Mouse (Mus musculus) liver, adult 2 months (tissue): ENCODE data around the gene Gm10053.

Experiments used
- CTCF ChIP-seq: fragments of 200-500 bp; IDR thresholded peaks from 2 replicates; pipeline ENCODE4 v1.5.1; 2011; ENCODE audit warnings: low read depth, low read length, control low read depth
- POLR2A ChIP-seq: fragments of 200-500 bp; IDR thresholded peaks from 2 replicates; pipeline ENCODE4 v1.6.1; 2011; ENCODE audit warnings: low read length, control low read depth; ENCODE audit not compliant: insufficient read depth; ENCODE audit errors: extremely low read depth

DNA sequence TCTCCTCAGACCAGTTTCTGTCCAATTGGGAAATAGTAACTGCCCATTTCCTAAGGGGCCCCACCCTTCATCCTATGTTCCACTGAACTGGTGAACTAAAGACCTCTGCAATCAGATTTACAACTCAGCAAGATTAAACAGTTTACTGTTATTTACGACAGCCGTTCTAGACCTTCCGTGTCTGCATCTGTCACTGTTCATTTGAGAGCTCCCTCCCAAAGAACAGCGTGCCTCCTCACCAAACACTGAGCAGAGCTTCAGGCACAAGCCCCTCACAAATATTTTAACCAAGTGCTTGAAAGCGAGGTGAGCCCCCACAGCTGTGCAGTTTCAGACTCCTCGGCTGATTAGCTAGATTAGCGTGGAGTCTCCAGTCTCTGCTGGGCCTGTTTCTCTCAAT lies 27.1 kb upstream of the Gm10053 start:
- no peak for TF ChIP-seq CTCF
- TF ChIP-seq POLR2A: no peak
